Mouse (Mus musculus) ES-Bruce4 (cell line): ENCODE results near the gene Apoc3.

Source experiments
- CTCF ChIP-seq: IDR thresholded peaks from one replicate; pipeline ENCODE4 v1.8.1; 2011; ENCODE audit warnings: low read depth, low read length
- POLR2A ChIP-seq: IDR thresholded peaks from one replicate; pipeline ENCODE4 v1.8.1; 2011; ENCODE audit warnings: low read length; ENCODE audit not compliant: insufficient read depth

- TF ChIP-seq CTCF, result no peak
- no peak for TF ChIP-seq POLR2A
Measured at GRCm38 (mm10) chr9:46199609-46200008, 35.8 kb downstream of the Apoc3 start.
